Mouse (Mus musculus) kidney, adult 2 months (tissue): ENCODE results near the gene Fam126b.

Experiments
- CTCF ChIP-seq: fragments of 200-500 bp; conservative IDR thresholded peaks from 2 replicates; pipeline ENCODE4 v1.5.1; 2011; ENCODE audit warnings: low read depth, mild to moderate bottlenecking, control low read depth, low read length, moderate library complexity, mixed read lengths; ENCODE audit not compliant: insufficient read depth, insufficient read length
- POLR2A ChIP-seq: fragments of 200-500 bp; IDR thresholded peaks from one replicate; pipeline ENCODE4 v1.6.1; 2011; ENCODE audit warnings: low read depth, low read length, control low read depth

- TF ChIP-seq CTCF (no peak), POLR2A (no peak)
Observed at GRCm38 (mm10) chr1:58602681-58603080, 16.6 kb upstream of the Fam126b start.
